Mouse (Mus musculus) lung, postnatal 0 days (tissue): ENCODE results near the gene Arglu1. TPM values are rescaled to one million over a fixed set of nuclear protein-coding genes. Genes with fewer than 3 reads are reported as not detected.

Experiments
- ATAC-seq: fragments of 200-750 bp; cut with Nextera tagmentation; 2 replicates; pipeline ENCODE4 v1.8.0; 2017; ENCODE audit warnings: moderate library complexity
- DNase-seq: peaks from one replicate; pipeline ENCODE4 v3.0.0-alpha.2; 2016; ENCODE audit warnings: low spot score
- H3K27ac ChIP-seq: fragments of 300-500 bp; sonication (generic); 2 replicates; pipeline ENCODE4 v1.5.1; 2014; ENCODE audit warnings: antibody characterized with exemption, mild to moderate bottlenecking, low read length, mixed read lengths
- H3K27me3 ChIP-seq: fragments of 300-500 bp; sonication (generic); replicated peaks from 2 replicates; pipeline ENCODE4 v1.6.1; 2014; ENCODE audit warnings: low read length, mixed read lengths; ENCODE audit not compliant: insufficient read depth
- H3K36me3 ChIP-seq: fragments of 300-500 bp; sonication (generic); 2 replicates; pipeline ENCODE4 v1.6.1; 2014; ENCODE audit warnings: low read length, mixed read lengths; ENCODE audit not compliant: insufficient read depth
- H3K4me1 ChIP-seq: fragments of 300-500 bp; sonication (generic); 2 replicates; pipeline ENCODE4 v1.6.1; 2014; ENCODE audit warnings: antibody characterized with exemption, low read depth, low read length, mixed read lengths; ENCODE audit not compliant: insufficient read depth
- H3K4me2 ChIP-seq: fragments of 300-500 bp; sonication (generic); replicated peaks from 2 replicates; pipeline ENCODE4 v1.6.1; 2014; ENCODE audit warnings: low read depth, mild to moderate bottlenecking, low read length, moderate library complexity, mixed read lengths
- H3K4me3 ChIP-seq: fragments of 300-500 bp; sonication (generic); 2 replicates; pipeline ENCODE4 v1.5.1; 2014; ENCODE audit warnings: low read depth, low read length
- H3K9ac ChIP-seq: fragments of 300-500 bp; sonication (generic); replicated peaks from 2 replicates; pipeline ENCODE4 v1.6.1; 2014; ENCODE audit warnings: low read depth, mild to moderate bottlenecking
- H3K9me3 ChIP-seq: fragments of 300-500 bp; sonication (generic); 2 replicates; pipeline ENCODE4 v1.6.1; 2016; ENCODE audit warnings: low read length, mixed read lengths
- CTCF ChIP-seq: IDR thresholded peaks from 2 replicates; pipeline ENCODE4 v1.5.1; 2016; ENCODE audit warnings: antibody characterized with exemption, mild to moderate bottlenecking
- EP300 ChIP-seq: IDR thresholded peaks from 2 replicates; pipeline ENCODE4 v1.6.1; 2016; ENCODE audit warnings: antibody characterized with exemption, mild to moderate bottlenecking, control low read depth
- WGBS: fragments of 180-500 bp; shearing (Covaris S2); extraction: QIAGEN DNeasy Blood & Tissue Kit; methylation state at CpG from one replicate; pipeline ENCODE4 v1.1.7; 2014; 5-methylcytosine and 5-hydroxymethylcytosine counted together
- polyA plus RNA-seq: library from polyadenylated mRNA; unstranded; fragments of >200 nt; fragmentation: Nextera tagmentation; extraction: Ambion mirVana; gene quantifications from 2 replicates; pipeline ENCODE4 v1.2.1, GENCODE M21; 2015

Gene Arglu1
- polyA plus RNA-seq, 1 experiment from 2014 or later, result 126 TPM

GRCm38 (mm10) chr8:8660307-8661098, 29.8 kb downstream of the Arglu1 start:
- under 1% methylated on average over 60 of the region's 88 CpGs for WGBS
- Histone ChIP-seq H3K4me3 (peak overlapping the region; percentile 86), H3K4me1 (peaks cover 4% of the 10 kb centered on the region; the same call in 1 of the 2 replicates), H3K27me3 (no peaks in the 10 kb centered on the region), H3K36me3 (no peaks in the 10 kb centered on the region), H3K9me3 (no peaks in the 10 kb centered on the region), H3K4me2 (peak overlapping the region; percentile 93), H3K27ac (peak overlapping the region; percentile 84), H3K9ac (peak overlapping the region; percentile 76)
- DNase-seq (no peak), ATAC-seq (peak; percentile 29)
- TF ChIP-seq EP300, result no peak
- TF ChIP-seq CTCF, result no peak

DNA sequence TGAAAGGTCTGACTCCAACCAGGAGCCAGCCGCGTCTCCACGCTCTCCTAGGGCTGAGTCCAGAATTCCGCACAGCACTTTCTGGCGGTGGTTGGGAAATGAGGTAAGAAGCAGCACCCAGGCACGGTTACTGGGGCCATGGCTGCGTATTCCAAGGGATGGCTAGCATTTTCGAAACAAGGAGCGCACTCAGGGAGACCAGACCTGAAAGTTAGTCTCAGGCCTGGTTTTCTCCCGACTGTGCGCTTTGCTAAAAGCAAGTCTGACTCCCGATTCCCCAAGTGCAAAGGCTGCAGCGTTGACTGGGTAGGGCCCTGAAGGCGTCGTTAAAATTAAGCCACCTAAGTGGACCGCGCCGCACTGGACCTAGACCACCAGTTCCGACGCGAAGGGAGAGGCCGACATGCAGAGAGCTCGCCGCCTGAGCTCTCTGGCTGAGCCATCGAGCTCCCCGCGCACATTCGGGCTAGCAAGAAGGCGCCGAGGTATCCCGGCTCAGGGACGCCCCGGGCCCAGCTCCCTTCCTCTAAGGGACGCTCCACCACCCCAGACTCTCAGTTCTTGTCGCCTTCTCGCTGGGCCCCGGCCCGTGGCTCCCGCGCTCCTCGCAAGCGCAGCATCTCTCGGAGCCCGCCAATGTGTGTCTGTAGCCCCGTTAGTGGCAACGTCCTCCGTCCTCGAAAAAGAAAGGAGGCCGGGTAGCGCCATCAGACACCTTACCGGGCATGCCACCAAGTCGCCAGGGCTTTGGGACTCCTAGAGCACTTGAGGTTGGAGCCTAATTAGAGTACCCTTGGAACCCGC, 30.6 kb downstream of the Arglu1 start:
- DNase-seq (peak; percentile 40), ATAC-seq (no peak)
- H3K27ac ChIP-seq, result peak overlapping the region; percentile 84
- peak overlapping the region; percentile 86 for H3K4me3 ChIP-seq
- H3K4me1 ChIP-seq, result peaks cover 5% of the 10 kb centered on the region; the same call in 1 of the 2 replicates
- under 1% methylated on average over 53 of the region's 53 CpGs for WGBS
- no peaks in the 10 kb centered on the region for H3K36me3 ChIP-seq
- no peak for TF ChIP-seq CTCF
- no peak for TF ChIP-seq EP300
- peak overlapping the region; percentile 76 for H3K9ac ChIP-seq
- peak overlapping the region; percentile 93 for H3K4me2 ChIP-seq
- no peaks in the 10 kb centered on the region for H3K9me3 ChIP-seq
- H3K27me3 ChIP-seq, result no peaks in the 10 kb centered on the region

DNA sequence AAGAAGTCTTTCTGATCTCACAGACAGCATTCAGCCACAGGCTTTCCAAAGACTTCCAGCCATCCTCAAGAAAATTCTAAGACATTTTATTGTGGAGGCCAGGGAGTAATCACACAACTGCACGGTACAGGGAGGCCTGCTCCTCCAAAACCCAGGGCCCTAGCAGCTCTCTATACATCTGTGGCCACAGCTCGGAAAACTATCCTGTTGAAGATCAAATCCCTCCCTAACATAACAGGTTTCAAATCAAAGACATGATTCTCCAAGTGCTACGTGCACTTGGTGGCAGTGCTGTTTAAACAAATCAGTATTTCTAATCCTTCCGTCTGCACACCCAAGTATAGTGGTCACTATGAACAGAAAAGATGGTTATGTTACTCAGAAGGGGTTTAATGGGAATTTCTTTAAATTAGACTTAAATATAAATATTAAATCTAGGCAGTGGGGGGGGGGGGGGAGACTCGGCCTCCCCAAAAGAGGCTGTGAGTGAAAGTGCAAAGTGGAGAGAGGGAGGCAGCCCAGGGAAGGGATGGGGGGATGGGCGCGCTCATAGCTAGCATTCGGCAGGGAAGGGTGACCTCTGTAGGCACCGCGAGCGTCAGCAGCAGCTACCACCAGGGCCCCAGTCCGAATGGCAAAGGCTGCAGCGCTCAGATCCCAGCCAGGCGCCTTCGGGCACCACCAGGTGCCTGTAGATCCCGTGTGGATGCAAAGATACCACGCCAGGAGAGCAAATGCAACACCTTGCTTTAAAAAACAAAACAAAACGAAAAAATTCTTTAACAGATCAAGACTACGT, 31.7 kb downstream of the Arglu1 start:
- WGBS, result 4% methylated on average over 19 of the region's 19 CpGs
- Histone ChIP-seq H3K36me3 (no peaks in the 10 kb centered on the region), H3K9ac (peak overlapping the region; percentile 76), H3K4me3 (peak overlapping the region; percentile 86), H3K4me2 (peak overlapping the region; percentile 93), H3K27ac (peak overlapping the region; percentile 47), H3K4me1 (peaks cover 8% of the 10 kb centered on the region; the same call in 1 of the 2 replicates), H3K9me3 (no peaks in the 10 kb centered on the region), H3K27me3 (no peaks in the 10 kb centered on the region)
- TF ChIP-seq EP300, result no peak
- peak; percentile 86 for TF ChIP-seq CTCF
- ATAC-seq (peak; percentile 58), DNase-seq (peak; percentile 95)

GRCm38 (mm10) chr8:8657692-8658355, 32.5 kb downstream of the Arglu1 start:
- Histone ChIP-seq H3K36me3 (no peaks in the 10 kb centered on the region), H3K4me1 (peaks cover 8% of the 10 kb centered on the region; the same call in 1 of the 2 replicates)
- WGBS, result 39% methylated on average over 5 of the region's 5 CpGs

GRCm38 (mm10) chr8:8656578-8657441, 33.5 kb downstream of the Arglu1 start:
- DNase-seq (no peak), ATAC-seq (no peak)
- TF ChIP-seq EP300 (no peak), CTCF (no peak)
- H3K4me2 ChIP-seq, result peak overlapping the region; percentile 93
- H3K9ac ChIP-seq, result 0 out of 2 replicates have a peak overlapping the region, but pooled peaks have one; percentile 13
- no peaks in the 10 kb centered on the region for H3K27me3 ChIP-seq
- peaks cover 8% of the 10 kb centered on the region; the same call in 1 of the 2 replicates for H3K4me1 ChIP-seq
- H3K9me3 ChIP-seq, result no peaks in the 10 kb centered on the region
- no peak overlapping the region for H3K27ac ChIP-seq
- peak overlapping the region; percentile 86 for H3K4me3 ChIP-seq
- H3K36me3 ChIP-seq, result no peaks in the 10 kb centered on the region
- WGBS, result 31% methylated on average over 14 of the region's 14 CpGs

More at GRCm38 (mm10) chr8:8657692-8658355, 32.5 kb downstream of the Arglu1 start:
- ATAC-seq, result no peak
- peak overlapping the region; percentile 93 for H3K4me2 ChIP-seq
- no peaks in the 10 kb centered on the region for H3K27me3 ChIP-seq
- H3K9ac ChIP-seq, result no peak overlapping the region; the same call in 1 of the 2 replicates
- H3K9me3 ChIP-seq, result no peaks in the 10 kb centered on the region
- DNase-seq, result no peak
- TF ChIP-seq EP300 (no peak), CTCF (no peak)
- H3K4me3 ChIP-seq, result peak overlapping the region; percentile 86
- H3K27ac ChIP-seq, result peak overlapping the region; percentile 47; the same call in 1 of the 2 replicates
